Mouse (Mus musculus) hindbrain, embryonic 10.5 days (tissue): ENCODE measurements around the gene Gmeb2. TPM values are rescaled to one million over a fixed set of nuclear protein-coding genes. Genes with fewer than 3 reads are reported as not detected.

Experiments
- DNase-seq: peaks from one replicate; pipeline ENCODE4 v3.0.0-alpha.2; 2017; ENCODE audit warnings: low spot score
- H3K27ac ChIP-seq: fragments of 300-500 bp; sonication (generic); 2 replicates; pipeline ENCODE4 v1.5.1; 2016; ENCODE audit warnings: mild to moderate bottlenecking, moderate library complexity
- H3K27me3 ChIP-seq: fragments of 300-500 bp; sonication (generic); 2 replicates; pipeline ENCODE4 v1.6.1; 2016; ENCODE audit warnings: mild to moderate bottlenecking; ENCODE audit not compliant: poor library complexity, insufficient read depth, severe bottlenecking
- H3K36me3 ChIP-seq: fragments of 300-500 bp; sonication (generic); 2 replicates; pipeline ENCODE4 v1.6.1; 2016; ENCODE audit warnings: mild to moderate bottlenecking, moderate library complexity
- H3K4me1 ChIP-seq: fragments of 300-500 bp; sonication (generic); replicated peaks from 2 replicates; pipeline ENCODE4 v1.6.1; 2016; ENCODE audit warnings: mild to moderate bottlenecking
- H3K4me3 ChIP-seq: fragments of 300-500 bp; sonication (generic); 2 replicates; pipeline ENCODE4 v1.5.1; 2016; ENCODE audit warnings: mild to moderate bottlenecking, moderate library complexity
- H3K9me3 ChIP-seq: fragments of 300-500 bp; sonication (generic); 2 replicates; pipeline ENCODE4 v1.6.1; 2016; ENCODE audit warnings: mild to moderate bottlenecking, moderate library complexity
- WGBS: fragments of 180-500 bp; shearing (Covaris S2); methylation state at CpG from one replicate; pipeline ENCODE4 v1.1.7; 2016; 5-methylcytosine and 5-hydroxymethylcytosine counted together
- polyA plus RNA-seq: library from polyadenylated mRNA; unstranded; fragments of >200 nt; fragmentation: Nextera tagmentation; extraction: Ambion mirVana; gene quantifications from 2 replicates; pipeline ENCODE4 v1.2.1, GENCODE M21; 2016

Gene Gmeb2
- polyA plus RNA-seq, 1 experiment from 2014 or later: 19.0 TPM

GRCm38 (mm10) chr2:181235681-181236566 is 51.9 kb downstream of the Gmeb2 start:
- Histone ChIP-seq H3K4me1 (peaks cover 6% of the 10 kb centered on the region), H3K9me3 (no peaks in the 10 kb centered on the region), H3K27ac (no peak overlapping the region), H3K27me3 (no peaks in the 10 kb centered on the region), H3K36me3 (no peaks in the 10 kb centered on the region), H3K4me3 (no peak overlapping the region)
- no peak for DNase-seq
- 88% methylated on average over 23 of the region's 23 CpGs for WGBS

GRCm38 (mm10) chr2:181234680-181235079 is 53.2 kb downstream of the Gmeb2 start:
- DNase-seq: no peak
- Histone ChIP-seq H3K36me3 (no peaks in the 10 kb centered on the region), H3K27ac (no peak overlapping the region), H3K9me3 (no peaks in the 10 kb centered on the region), H3K4me3 (no peak overlapping the region), H3K27me3 (no peaks in the 10 kb centered on the region), H3K4me1 (peaks cover 6% of the 10 kb centered on the region)
- 87% methylated on average over 11 of the region's 11 CpGs for WGBS

DNA sequence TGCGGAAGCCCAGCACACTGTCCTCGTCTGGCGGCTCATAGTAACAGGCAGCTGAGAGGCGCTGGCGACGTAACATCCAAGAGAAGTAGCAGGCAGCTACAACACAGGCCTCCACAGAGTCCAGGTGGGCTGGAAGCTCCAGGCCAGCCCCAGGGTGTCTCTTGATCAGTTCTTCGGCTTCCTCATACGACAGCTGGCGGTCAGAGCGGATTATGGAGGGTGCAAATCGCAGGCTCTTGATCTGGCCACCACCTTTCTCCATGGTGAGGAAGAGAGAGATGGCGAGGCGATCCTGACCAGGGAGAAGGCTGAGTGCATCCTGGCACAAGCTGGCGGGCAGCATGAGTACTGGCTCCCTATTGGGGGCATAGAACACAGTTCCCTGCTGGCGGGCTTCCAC is 54.4 kb downstream of the Gmeb2 start:
- DNase-seq: no peak
- Histone ChIP-seq H3K9me3 (no peaks in the 10 kb centered on the region), H3K36me3 (no peaks in the 10 kb centered on the region; the same call in 1 of the 2 replicates), H3K4me1 (peaks cover 6% of the 10 kb centered on the region), H3K27ac (no peak overlapping the region), H3K27me3 (no peaks in the 10 kb centered on the region), H3K4me3 (no peak overlapping the region)
- WGBS: 92% methylated on average over 15 of the region's 15 CpGs

GRCm38 (mm10) chr2:181231171-181231570 is 56.7 kb downstream of the Gmeb2 start:
- Histone ChIP-seq H3K4me1 (peaks cover 7% of the 10 kb centered on the region; the same call in 1 of the 2 replicates), H3K4me3 (no peak overlapping the region), H3K9me3 (no peaks in the 10 kb centered on the region), H3K36me3 (no peaks in the 10 kb centered on the region; the same call in 1 of the 2 replicates), H3K27me3 (no peaks in the 10 kb centered on the region), H3K27ac (no peak overlapping the region)
- WGBS: 73% methylated on average over 20 of the region's 20 CpGs
- DNase-seq: no peak

DNA sequence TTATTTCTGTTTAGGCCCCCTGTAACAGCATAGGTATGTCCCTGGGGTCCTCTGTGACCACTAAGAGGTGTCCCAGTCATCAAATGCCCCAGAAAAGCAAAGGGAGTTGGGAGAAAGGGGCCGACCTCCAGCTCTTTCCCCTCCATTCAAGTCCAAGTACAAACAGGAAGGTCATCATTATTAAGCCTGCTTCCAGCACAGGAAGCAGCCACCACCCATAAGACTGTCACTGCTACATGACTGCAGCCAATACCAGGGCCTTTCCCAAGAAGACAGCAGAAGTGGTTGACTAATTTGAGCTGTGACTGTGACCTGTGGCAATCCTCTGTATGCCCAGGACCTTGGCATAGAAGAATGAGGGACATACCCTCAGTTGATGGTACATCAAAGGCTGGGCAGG is 59.5 kb downstream of the Gmeb2 start:
- 70% methylated on average over 1 of the region's 1 CpGs for WGBS
- Histone ChIP-seq H3K36me3 (no peaks in the 10 kb centered on the region; the same call in 1 of the 2 replicates), H3K4me1 (peaks cover 7% of the 10 kb centered on the region; the same call in 1 of the 2 replicates), H3K4me3 (no peak overlapping the region), H3K27ac (no peak overlapping the region), H3K9me3 (no peaks in the 10 kb centered on the region), H3K27me3 (no peaks in the 10 kb centered on the region)
- no peak for DNase-seq

DNA sequence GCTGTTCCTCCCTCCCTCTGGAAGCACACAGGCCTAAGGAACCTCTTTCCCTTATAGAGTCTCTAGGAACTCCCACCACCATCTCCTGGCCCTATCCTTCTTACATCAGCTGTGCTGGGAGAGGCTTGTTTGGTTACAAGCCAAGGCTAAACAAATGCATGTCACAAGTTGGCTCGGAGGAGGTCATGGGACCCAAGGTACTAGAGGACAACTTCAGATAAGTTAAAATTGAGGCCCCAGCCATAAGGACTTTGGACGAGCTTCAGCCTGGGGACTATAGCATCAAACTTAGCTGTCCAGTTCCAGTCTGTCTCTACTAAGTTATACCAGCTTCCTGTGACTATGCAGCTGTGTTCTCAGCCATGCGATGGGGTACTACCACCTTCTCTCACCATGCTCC is 60.7 kb downstream of the Gmeb2 start:
- no peak for DNase-seq
- Histone ChIP-seq H3K36me3 (no peaks in the 10 kb centered on the region; the same call in 1 of the 2 replicates), H3K4me1 (peaks cover 7% of the 10 kb centered on the region; the same call in 1 of the 2 replicates), H3K4me3 (no peak overlapping the region), H3K9me3 (no peaks in the 10 kb centered on the region), H3K27ac (no peak overlapping the region), H3K27me3 (0 out of 2 replicates have a peak, but pooled peaks cover 2% of the 10 kb centered on the region)
- WGBS: 87% methylated on average over 3 of the region's 3 CpGs

GRCm38 (mm10) chr2:181224994-181225393 is 62.8 kb downstream of the Gmeb2 start:
- Histone ChIP-seq H3K36me3 (no peaks in the 10 kb centered on the region; the same call in 1 of the 2 replicates), H3K27ac (no peak overlapping the region), H3K9me3 (no peaks in the 10 kb centered on the region), H3K4me1 (peaks cover 24% of the 10 kb centered on the region), H3K4me3 (no peak overlapping the region), H3K27me3 (peaks cover 22% of the 10 kb centered on the region; the same call in 1 of the 2 replicates)
- 90% methylated on average over 2 of the region's 2 CpGs for WGBS
- DNase-seq: no peak

DNA sequence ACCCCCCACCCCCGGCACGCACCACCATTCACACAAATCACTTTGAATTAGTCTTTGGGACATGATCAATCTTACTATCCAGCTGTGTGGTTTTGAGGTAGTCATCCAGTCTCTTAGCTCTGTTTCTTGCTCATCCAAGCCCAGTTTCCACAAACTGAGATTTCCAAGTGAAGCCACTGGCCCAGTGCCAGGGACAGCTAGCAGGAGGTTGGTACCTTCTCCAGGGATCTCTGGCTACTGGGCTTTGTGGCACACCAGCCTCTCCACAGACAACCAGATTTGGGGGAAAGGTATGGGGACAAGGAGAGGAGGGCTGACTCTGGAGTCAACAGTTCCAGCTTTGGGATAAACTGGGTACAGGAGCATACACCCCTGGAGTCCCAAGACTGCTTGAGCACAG is 67.5 kb downstream of the Gmeb2 start:
- peaks cover 29% of the 10 kb centered on the region for H3K4me1 ChIP-seq
- 57% methylated on average over 2 of the region's 2 CpGs for WGBS
- peak overlapping the region; percentile 69; the same call in 1 of the 2 replicates for H3K27ac ChIP-seq
- no peaks in the 10 kb centered on the region for H3K36me3 ChIP-seq
- H3K27me3 ChIP-seq: peaks cover 33% of the 10 kb centered on the region
- no peaks in the 10 kb centered on the region for H3K9me3 ChIP-seq
- peak overlapping the region; percentile 51 for H3K4me3 ChIP-seq
- DNase-seq: no peak

- H3K27me3 ChIP-seq: peaks cover 38% of the 10 kb centered on the region
- peak within 1 kb of the TSS; percentile 69 for H3K27ac ChIP-seq
- WGBS: 5% methylated on average over 25 of the region's 25 CpGs
- H3K36me3 ChIP-seq: no peaks in the 10 kb centered on the region
- H3K9me3 ChIP-seq: no peaks in the 10 kb centered on the region
- peak within 1 kb of the TSS; percentile 51 for H3K4me3 ChIP-seq
- DNase-seq: peak; percentile 79
- peaks cover 29% of the 10 kb centered on the region for H3K4me1 ChIP-seq
These were observed 68.2 kb downstream of the Gmeb2 start, which contains the start of gene Fndc11 for GRCm38 (mm10) chr2:181219538-181220216. Gene Fndc11 (plus strand): TSS chr2:181220013.

GRCm38 (mm10) chr2:181218881-181219485 is 68.9 kb downstream of the Gmeb2 start:
- WGBS: 66% methylated on average over 5 of the region's 5 CpGs
- H3K4me3 ChIP-seq: no peak overlapping the region

GRCm38 (mm10) chr2:181216037-181216436 is 71.8 kb downstream of the Gmeb2 start:
- no peak for DNase-seq
- WGBS: 92% methylated on average over 6 of the region's 6 CpGs
- Histone ChIP-seq H3K27ac (no peak overlapping the region), H3K4me1 (peaks cover 37% of the 10 kb centered on the region), H3K9me3 (no peaks in the 10 kb centered on the region), H3K27me3 (peaks cover 62% of the 10 kb centered on the region), H3K36me3 (no peaks in the 10 kb centered on the region), H3K4me3 (no peak overlapping the region)

More at GRCm38 (mm10) chr2:181218881-181219485, 68.9 kb downstream of the Gmeb2 start:
- H3K27me3 ChIP-seq: peaks cover 45% of the 10 kb centered on the region
- H3K4me1 ChIP-seq: peaks cover 29% of the 10 kb centered on the region
- H3K36me3 ChIP-seq: no peaks in the 10 kb centered on the region
- no peak overlapping the region; the same call in 1 of the 2 replicates for H3K27ac ChIP-seq
- DNase-seq: no peak
- H3K9me3 ChIP-seq: no peaks in the 10 kb centered on the region

DNA sequence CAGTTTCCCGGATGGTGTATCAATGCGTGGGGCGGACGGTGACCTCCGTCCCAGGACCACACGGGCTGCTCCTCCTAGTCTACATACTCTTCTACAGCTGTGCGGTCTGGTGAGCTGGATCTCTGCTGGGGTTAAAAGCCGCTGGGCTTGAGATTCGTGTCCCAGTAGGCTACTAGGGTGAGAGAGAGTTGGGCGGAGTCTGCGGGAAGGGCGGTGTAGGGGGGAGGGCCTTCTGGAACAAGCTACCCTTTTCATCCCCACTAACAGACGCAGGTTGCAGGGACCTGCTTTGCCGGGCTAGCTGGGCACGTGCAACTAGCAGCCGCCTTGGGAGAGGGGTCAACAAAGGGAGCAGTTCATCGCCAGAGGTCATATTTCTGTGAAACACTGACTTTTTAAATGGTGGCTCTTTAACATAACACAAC is 74.8 kb downstream of the Gmeb2 start, which contains the start of gene Srms:
Gene Srms, minus strand, starts transcription at position 165 of the 425 bp plus-strand sequence.
- H3K27ac ChIP-seq: no peak within 1 kb of the TSS
- no peaks in the 10 kb centered on the region for H3K9me3 ChIP-seq
- peak within 1 kb of the TSS; percentile 49 for H3K4me3 ChIP-seq
- H3K27me3 ChIP-seq: peaks cover 60% of the 10 kb centered on the region
- DNase-seq: peak; percentile 45
- under 1% methylated on average over 17 of the region's 17 CpGs for WGBS
- no peaks in the 10 kb centered on the region for H3K36me3 ChIP-seq
- peaks cover 15% of the 10 kb centered on the region for H3K4me1 ChIP-seq
